11 mouse cellular contexts compared by ENCODE assay signal in genomic region chr7:51783923-51784686, GRCm38 (mm10).
DNase-seq lines count a peak whose midpoint lies in the region; ATAC-seq lines count a peak whose summit lies in the region.
"Had no signal": no experiment of that assay in that cellular context is flagged by ENCODE, and none has a peak within 500 bp of the region (broad histone marks: within the 10 kb centered on the region; RNA-seq: fewer than 3 reads in every experiment).

No protein-coding gene starts in this region.

- no peaks in the 10 kb centered on the region for H3K36me3 ChIP-seq in midbrain, embryonic 15.5 days (replicated peaks)
- no peaks in the 10 kb centered on the region for H3K36me3 ChIP-seq in kidney, embryonic 14.5 days (ENCODE audit: control insufficient read depth, insufficient read depth, low read length)
- H3K36me3 ChIP-seq: heart, embryonic 13.5 days had no signal

- H3K4me3 ChIP-seq in midbrain, embryonic 15.5 days: no peak overlapping the region
- H3K4me3 ChIP-seq in kidney, embryonic 14.5 days (ENCODE audit: low read length): no peak overlapping the region
- H3K4me3 ChIP-seq: heart, embryonic 13.5 days had no signal

- H3K4me1 ChIP-seq in midbrain, embryonic 15.5 days: peaks cover 10% of the 10 kb centered on the region
- no peaks in the 10 kb centered on the region for H3K4me1 ChIP-seq in kidney, embryonic 14.5 days (ENCODE audit: control insufficient read depth, insufficient read depth, low read length)
- H3K4me1 ChIP-seq: heart, embryonic 13.5 days had no signal

- no peak overlapping the region for H3K4me2 ChIP-seq in midbrain, embryonic 15.5 days
- no peak overlapping the region for H3K4me2 ChIP-seq in kidney, embryonic 14.5 days (replicated peaks; ENCODE audit: low read depth, low read length)
- H3K4me2 ChIP-seq: heart, embryonic 13.5 days had no signal

- ATAC-seq in cerebellum, adult (ENCODE audit: insufficient number of reproducible peaks, low FRiP score, low TSS enrichment): peak; percentile 85
- ATAC-seq in midbrain, embryonic 15.5 days (replicated peaks): peak; percentile 70
- no peak for ATAC-seq in kidney, embryonic 14.5 days (ENCODE audit: low FRiP score, low TSS enrichment)
- ATAC-seq in monocyte, adult 5-6 weeks (replicated peaks; ENCODE audit: insufficient number of reproducible peaks, low FRiP score, low TSS enrichment, poor library complexity, severe bottlenecking): no peak

- no peaks in the 10 kb centered on the region for H3K27me3 ChIP-seq in midbrain, embryonic 15.5 days (replicated peaks)
- no peaks in the 10 kb centered on the region for H3K27me3 ChIP-seq in kidney, embryonic 14.5 days (ENCODE audit: control insufficient read depth, insufficient read depth, low read length)
- H3K27me3 ChIP-seq: heart, embryonic 13.5 days had no signal

- 35% methylated on average over 14 of the region's 14 CpGs for WGBS in midbrain, embryonic 15.5 days
- WGBS in kidney, embryonic 14.5 days: 64% methylated on average over 14 of the region's 14 CpGs

- no peaks in the 10 kb centered on the region for H3K9me3 ChIP-seq in midbrain, embryonic 15.5 days
- H3K9me3 ChIP-seq in kidney, embryonic 14.5 days (ENCODE audit: control insufficient read depth, low read length): no peaks in the 10 kb centered on the region
- H3K9me3 ChIP-seq: heart, embryonic 13.5 days had no signal

- H3K9ac ChIP-seq in midbrain, embryonic 15.5 days: no peak overlapping the region
- no peak overlapping the region for H3K9ac ChIP-seq in kidney, embryonic 14.5 days (ENCODE audit: low read depth, low read length)
- H3K9ac ChIP-seq: heart, embryonic 13.5 days; liver, embryonic 14.5 days had no signal

- peak overlapping the region; percentile 63 for H3K27ac ChIP-seq in midbrain, embryonic 15.5 days
- H3K27ac ChIP-seq in kidney, embryonic 14.5 days (ENCODE audit: low read depth, low read length): no peak overlapping the region
- H3K27ac ChIP-seq: heart, embryonic 13.5 days; liver, embryonic 14.5 days had no signal

- peak; percentile 33 to 47 for DNase-seq in cerebellum, postnatal 36 days
- peak; percentile 28 for DNase-seq in forelimb bud, embryonic 11.5 days (ENCODE audit: low read depth, low spot score)
- DNase-seq in frontal cortex, postnatal 10 days (ENCODE audit: low spot score in 2 of 2): no peak
- no peak for DNase-seq in left cerebral cortex, adult 8-10 months (ENCODE audit: low spot score in 2 of 2)
- DNase-seq: layer of hippocampus, postnatal 36 days had no signal

Comparison
In these comparisons a context has a peak if more than half of its experiments do, and no peak if none do; other contexts are left out.
1. ATAC-seq: peak in cerebellum, adult (single experiment) and midbrain, embryonic 15.5 days (single experiment); none in kidney, embryonic 14.5 days (single experiment) and monocyte, adult 5-6 weeks (single experiment).
2. DNase-seq: peak in cerebellum, postnatal 36 days (2 of 2) and forelimb bud, embryonic 11.5 days (single experiment); none in frontal cortex, postnatal 10 days (0 of 2) and left cerebral cortex, adult 8-10 months (0 of 2).